22 mouse cellular contexts compared by ENCODE assay signal in the genomic region with DNA sequence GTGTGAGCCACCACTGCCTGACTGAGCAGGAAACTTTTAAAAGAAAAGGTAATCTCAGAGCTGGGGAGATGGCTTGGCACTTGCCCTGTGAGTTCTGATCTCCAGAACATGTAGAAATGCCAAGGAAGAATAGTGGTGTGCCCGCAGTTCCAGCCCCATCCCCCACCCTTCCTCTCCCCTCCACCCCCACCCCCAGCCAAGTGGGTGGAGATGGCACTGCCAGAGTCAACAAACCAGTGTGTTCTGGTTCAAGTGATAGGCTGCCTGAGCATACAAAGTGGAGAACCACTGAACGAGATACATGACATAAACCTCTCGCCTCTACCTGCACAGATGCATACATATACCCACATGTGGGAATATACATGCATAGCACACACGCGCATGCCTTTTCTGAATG.
A peak's percentile ranks its signal among the peaks of the same experiment; 100 is the strongest.
DNase-seq lines count a peak whose midpoint lies in the region; ATAC-seq lines count a peak whose summit lies in the region.
"Had no signal": no experiment of that assay in that cellular context is flagged by ENCODE, and none has a peak within 500 bp of the region (broad histone marks: within the 10 kb centered on the region; RNA-seq: fewer than 3 reads in every experiment).

No protein-coding gene starts in this region.

- H3K4me1 ChIP-seq in neural tube, embryonic 15.5 days: peaks cover 9% of the 10 kb centered on the region
- H3K4me1 ChIP-seq: midbrain, embryonic 15.5 days had no signal

- H3K9me3 ChIP-seq in neural tube, embryonic 15.5 days (replicated peaks): no peaks in the 10 kb centered on the region
- H3K9me3 ChIP-seq: limb, embryonic 10.5 days; midbrain, embryonic 15.5 days had no signal

- H3K27ac ChIP-seq in neural tube, embryonic 15.5 days (replicated peaks): no peak overlapping the region
- H3K27ac ChIP-seq: hindbrain, postnatal 0 days; limb, embryonic 10.5 days; macrophage; midbrain, embryonic 15.5 days had no signal

- no peak for ATAC-seq in activated CD4-positive, CD25-positive, alpha-beta regulatory T cell, adult 4 months
- no peak for ATAC-seq in neural tube, embryonic 15.5 days (ENCODE audit: low FRiP score)
- ATAC-seq: forebrain, embryonic 14.5 days; hindbrain, postnatal 0 days; liver, postnatal 0 days; midbrain, embryonic 15.5 days had no signal

- H3K4me3 ChIP-seq in neural tube, embryonic 15.5 days (replicated peaks): no peak overlapping the region
- H3K4me3 ChIP-seq: limb, embryonic 10.5 days; midbrain, embryonic 15.5 days; myocyte had no signal

- no peak overlapping the region for H3K9ac ChIP-seq in neural tube, embryonic 15.5 days (replicated peaks)
- H3K9ac ChIP-seq: liver, postnatal 0 days; midbrain, embryonic 15.5 days had no signal

- no peaks in the 10 kb centered on the region for H3K27me3 ChIP-seq in neural tube, embryonic 15.5 days (replicated peaks)
- H3K27me3 ChIP-seq: midbrain, embryonic 15.5 days had no signal

- peak; percentile 20 for DNase-seq in lung, postnatal 36 days
- no peak for DNase-seq in lung, postnatal 14 days
- peak; percentile 30 to 54 for DNase-seq in kidney, adult 8-10 months
- peak; percentile 50 for DNase-seq in kidney, postnatal 14 days
- DNase-seq in frontal cortex, adult 2 months (ENCODE audit: extremely low spot score in 1 of 2, low spot score in 1 of 2): no peak
- DNase-seq: adrenal gland, adult 8-10 months; cerebellum, adult 2 months; cerebellum, postnatal 36 days; embryo, embryonic 11 days; liver, postnatal 0 days; thymus, adult 18-20 months; thymus, postnatal 4 days had no signal

- no peak overlapping the region for H3K4me2 ChIP-seq in neural tube, embryonic 15.5 days
- H3K4me2 ChIP-seq: heart, embryonic 11.5 days; liver, embryonic 11.5 days; midbrain, embryonic 15.5 days had no signal

- 84% methylated on average over 5 of the region's 5 CpGs for WGBS in neural tube, embryonic 15.5 days

- H3K36me3 ChIP-seq in neural tube, embryonic 15.5 days: 0 out of 2 replicates have a peak, but pooled peaks cover 3% of the 10 kb centered on the region
- H3K36me3 ChIP-seq: limb, embryonic 10.5 days had no signal

Comparison
In these comparisons a context has a peak if more than half of its experiments do, and no peak if none do; other contexts are left out.
1. DNase-seq: peak in lung, postnatal 36 days (single experiment), kidney, adult 8-10 months (2 of 2) and kidney, postnatal 14 days (single experiment); none in lung, postnatal 14 days (single experiment) and frontal cortex, adult 2 months (0 of 2).